Mouse (Mus musculus) heart, adult 2 months (tissue): ENCODE data around the gene Ifitm10.
"Not testable (repeated sequence)": the region's sequence is repeated elsewhere in the genome, so short reads cannot be mapped to it uniquely, and the experiment has no call there.

Source experiments
- CTCF ChIP-seq: fragments of 200-600 bp; IDR thresholded peaks from 2 replicates; pipeline ENCODE4 v1.8.1; 2022; ENCODE audit warnings: antibody characterized with exemption, mild to moderate bottlenecking, moderate library complexity
- POLR2A ChIP-seq: fragments of 200-500 bp; IDR thresholded peaks from 2 replicates; pipeline ENCODE4 v1.6.1; 2011; ENCODE audit warnings: mild to moderate bottlenecking, low read depth, low read length, control low read depth; ENCODE audit not compliant: insufficient read depth

DNA sequence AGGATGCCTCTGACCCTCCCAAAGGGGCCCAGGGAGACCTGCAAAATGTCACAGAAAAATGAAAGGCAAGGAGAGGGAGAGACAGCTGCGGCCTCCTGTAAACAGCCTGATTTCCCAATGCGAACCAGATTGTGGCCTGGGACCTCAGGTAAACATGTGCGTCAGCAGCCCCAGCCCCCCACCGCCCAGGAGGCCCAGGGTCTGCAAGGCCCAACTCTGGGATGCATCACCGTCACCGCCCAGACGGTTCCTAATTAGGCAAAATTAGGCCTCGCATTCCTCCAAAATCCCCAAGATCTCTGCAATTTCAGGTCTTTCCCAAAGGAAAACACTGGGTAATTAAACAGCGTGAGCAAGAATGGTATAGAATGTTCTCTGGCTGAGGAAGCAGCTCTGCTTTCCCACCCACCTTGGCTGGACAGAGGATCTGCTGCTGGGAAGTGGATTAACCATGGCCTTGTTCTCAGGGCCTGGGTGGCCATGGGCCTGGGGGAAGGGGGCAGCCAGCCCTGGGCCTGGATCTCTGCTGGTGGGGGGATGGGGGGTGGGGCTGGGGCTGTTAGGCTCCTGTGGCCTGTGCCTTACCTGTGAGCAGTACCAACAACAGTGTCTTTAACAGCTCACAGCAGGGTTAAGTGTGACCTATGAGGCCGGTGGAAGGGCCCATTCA lies 51.8 kb downstream of the Ifitm10 start:
- not testable (repeated sequence) for TF ChIP-seq POLR2A, CTCF
